Mouse (Mus musculus): ENCODE results near the gene Sox11. TPM values are rescaled to one million over a fixed set of nuclear protein-coding genes. Genes with fewer than 3 reads are reported as not detected.

Gene Sox11
- polyA plus RNA-seq, 1 experiment, result 0.13 TPM

DNA sequence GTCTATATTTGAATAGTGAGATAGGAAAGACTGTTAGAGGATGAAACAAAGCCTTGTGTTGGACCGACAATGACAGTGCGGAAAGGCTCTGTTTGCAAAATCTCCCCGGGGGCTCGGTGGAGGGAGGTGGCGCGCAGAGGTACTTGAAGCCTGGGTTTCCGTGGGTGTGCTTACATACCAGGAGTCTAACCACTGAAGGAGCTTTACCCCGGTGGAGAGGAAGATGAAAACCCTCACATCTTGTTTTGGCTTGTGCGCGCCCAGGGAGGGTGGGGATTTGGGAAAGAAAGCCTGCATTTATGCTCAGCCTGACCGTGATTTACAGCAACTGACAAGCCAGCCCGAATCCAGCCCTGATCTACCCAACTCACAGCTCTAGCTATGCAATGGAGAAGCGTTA lies 31.7 kb downstream of the Sox11 start:
- no peak for TF ChIP-seq CTCF (IDR thresholded peaks at IDR 0.05; ENCODE audit: extremely low read depth, insufficient read length, insufficient replicate concordance, low read depth, low read length)
- no peak for TF ChIP-seq POLR2A (IDR thresholded peaks at IDR 0.05; ENCODE audit: low read depth, low read length)
- WGBS, result 58% methylated on average over 13 of the region's 13 CpGs

DNA sequence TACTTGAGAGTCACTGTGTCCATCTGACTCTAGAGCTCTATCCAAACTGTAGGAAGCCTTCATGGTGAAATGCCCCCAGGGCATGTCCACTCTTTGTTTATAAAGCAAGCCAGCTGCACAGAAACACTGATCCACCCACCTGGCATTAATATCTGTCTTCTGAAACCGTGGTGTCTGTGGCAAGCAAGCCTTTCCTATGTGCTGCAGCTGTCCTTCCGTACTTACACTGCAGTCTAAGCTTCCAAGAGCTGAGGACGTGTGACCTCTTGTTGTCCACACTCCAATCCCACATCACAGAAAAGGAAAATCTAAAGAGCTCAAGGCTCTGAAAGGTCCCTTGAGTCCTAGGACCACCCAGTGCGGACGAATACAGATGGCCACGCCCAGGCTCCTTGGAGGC lies 32.4 kb downstream of the Sox11 start:
- WGBS, result 73% methylated on average over 6 of the region's 6 CpGs
- H3K36me3 ChIP-seq (ENCODE audit: control insufficient read depth, insufficient read depth, low read length), result no peaks in the 10 kb centered on the region

More for the DNA sequence above, 31.7 kb downstream of the Sox11 start:
- Histone ChIP-seq H3K4me3 (ENCODE audit: low read depth, low read length) (no peak overlapping the region), H3K4me1 (ENCODE audit: control insufficient read depth, insufficient read depth, insufficient read length, low read length) (no peaks in the 10 kb centered on the region), H3K36me3 (ENCODE audit: control insufficient read depth, insufficient read depth, low read length) (no peaks in the 10 kb centered on the region), H3K27ac (ENCODE audit: insufficient read depth, low read depth, low read length) (no peak overlapping the region), H3K27me3 (ENCODE audit: control insufficient read depth, insufficient read depth, low read length) (no peaks in the 10 kb centered on the region)

DNA sequence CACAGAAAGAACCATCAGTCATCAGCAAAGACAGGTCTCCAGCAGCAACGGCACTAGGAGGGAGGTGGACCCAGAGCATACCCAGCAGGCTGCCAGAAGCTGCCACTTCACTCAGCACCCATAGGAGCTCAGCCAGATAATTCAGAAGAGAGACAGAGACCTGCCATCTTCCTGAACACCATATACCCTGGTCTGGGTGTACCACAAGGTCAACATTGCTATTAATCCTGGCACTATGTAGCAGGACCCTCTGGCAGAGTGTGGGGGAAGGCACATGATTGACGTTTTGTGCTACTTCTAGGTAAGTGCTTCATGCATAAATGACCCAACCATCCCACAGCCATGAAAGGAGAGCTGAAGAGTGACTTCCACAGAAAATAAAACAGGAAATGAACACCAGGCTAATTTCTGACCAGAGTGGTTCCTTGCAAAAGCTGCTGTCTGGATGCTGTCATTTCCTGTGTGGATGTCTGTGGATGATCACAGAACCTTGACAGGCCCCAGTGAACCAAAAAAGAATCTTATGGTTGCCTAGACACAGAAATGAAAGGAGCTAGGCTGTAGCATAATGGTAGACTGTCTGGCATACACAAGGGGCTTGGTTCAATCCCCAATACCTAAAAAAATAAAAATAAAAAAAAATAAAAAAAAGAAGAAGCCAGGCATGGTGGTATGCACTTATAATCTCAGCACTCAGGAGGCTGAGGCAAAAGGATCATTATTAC lies 37.5 kb downstream of the Sox11 start:
- H3K4me3 ChIP-seq (ENCODE audit: low read depth, low read length), result no peak overlapping the region
- TF ChIP-seq CTCF (IDR thresholded peaks at IDR 0.05; ENCODE audit: extremely low read depth, insufficient read length, insufficient replicate concordance, low read depth, low read length) (no peak), POLR2A (IDR thresholded peaks at IDR 0.05; ENCODE audit: low read depth, low read length) (no peak)
- 35% methylated on average over 2 of the region's 2 CpGs for WGBS
- no peaks in the 10 kb centered on the region for H3K27me3 ChIP-seq (ENCODE audit: control insufficient read depth, insufficient read depth, low read length)
- H3K27ac ChIP-seq (ENCODE audit: insufficient read depth, low read depth, low read length), result no peak overlapping the region
- H3K4me1 ChIP-seq (ENCODE audit: control insufficient read depth, insufficient read depth, insufficient read length, low read length), result no peaks in the 10 kb centered on the region
- H3K36me3 ChIP-seq (ENCODE audit: control insufficient read depth, insufficient read depth, low read length), result no peaks in the 10 kb centered on the region

More for the DNA sequence above, 32.4 kb downstream of the Sox11 start:
- Histone ChIP-seq H3K27ac (ENCODE audit: insufficient read depth, low read depth, low read length) (no peak overlapping the region), H3K4me3 (ENCODE audit: low read depth, low read length) (no peak overlapping the region), H3K4me1 (ENCODE audit: control insufficient read depth, insufficient read depth, insufficient read length, low read length) (no peaks in the 10 kb centered on the region), H3K27me3 (ENCODE audit: control insufficient read depth, insufficient read depth, low read length) (no peaks in the 10 kb centered on the region)
- TF ChIP-seq CTCF (IDR thresholded peaks at IDR 0.05; ENCODE audit: extremely low read depth, insufficient read length, insufficient replicate concordance, low read depth, low read length) (no peak), POLR2A (IDR thresholded peaks at IDR 0.05; ENCODE audit: low read depth, low read length) (no peak)

DNA sequence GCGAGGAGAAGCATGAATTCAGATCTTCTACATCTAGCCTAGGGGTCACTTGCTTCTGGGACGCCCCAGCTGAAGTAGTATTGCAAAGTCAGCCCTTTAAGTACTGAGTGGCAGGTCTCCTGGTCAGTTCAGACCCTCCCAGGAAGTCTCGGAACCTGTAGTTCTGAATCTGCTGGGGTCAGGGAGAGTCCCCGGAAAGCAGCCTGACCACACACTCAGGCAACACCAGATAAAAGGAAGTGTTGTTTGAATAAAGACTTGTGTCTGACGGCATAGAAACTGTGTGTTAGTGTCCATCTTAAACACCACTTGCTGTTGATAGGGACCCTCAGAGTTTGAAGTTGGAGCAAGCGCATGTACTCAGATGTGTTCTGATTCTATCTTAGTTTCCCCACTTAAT lies 39.2 kb downstream of the Sox11 start:
- WGBS, result 53% methylated on average over 6 of the region's 6 CpGs

DNA sequence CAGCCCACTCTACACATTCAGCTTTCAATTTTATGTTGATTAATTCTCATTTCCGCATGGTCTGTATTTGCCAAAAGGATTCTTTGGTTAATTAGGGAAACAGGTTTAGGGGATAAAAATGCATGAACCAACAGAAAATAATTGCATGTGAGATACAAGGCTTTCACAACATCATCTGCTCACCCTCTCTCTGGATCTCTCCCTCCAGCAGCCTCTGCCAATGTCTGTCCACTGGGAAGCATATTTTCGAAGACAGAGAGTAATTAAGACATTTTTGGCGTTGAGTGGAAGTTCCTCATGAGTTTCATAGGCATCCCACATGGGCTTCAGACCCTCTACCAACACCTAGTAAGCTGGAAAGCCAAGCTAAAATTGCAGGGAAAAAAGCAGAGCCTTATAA lies 43.7 kb downstream of the Sox11 start:
- no peak overlapping the region for H3K4me3 ChIP-seq (ENCODE audit: low read depth, low read length)
- TF ChIP-seq CTCF (IDR thresholded peaks at IDR 0.05; ENCODE audit: extremely low read depth, insufficient read length, insufficient replicate concordance, low read depth, low read length) (no peak), POLR2A (IDR thresholded peaks at IDR 0.05; ENCODE audit: low read depth, low read length) (no peak)
- no peaks in the 10 kb centered on the region for H3K4me1 ChIP-seq (ENCODE audit: control insufficient read depth, insufficient read depth, insufficient read length, low read length)
- H3K36me3 ChIP-seq (ENCODE audit: control insufficient read depth, insufficient read depth, low read length), result no peaks in the 10 kb centered on the region
- 77% methylated on average over 3 of the region's 3 CpGs for WGBS
- no peak overlapping the region for H3K27ac ChIP-seq (ENCODE audit: insufficient read depth, low read depth, low read length)
- H3K27me3 ChIP-seq (ENCODE audit: control insufficient read depth, insufficient read depth, low read length), result no peaks in the 10 kb centered on the region

More for the DNA sequence above, 39.2 kb downstream of the Sox11 start:
- Histone ChIP-seq H3K4me1 (ENCODE audit: control insufficient read depth, insufficient read depth, insufficient read length, low read length) (no peaks in the 10 kb centered on the region), H3K36me3 (ENCODE audit: control insufficient read depth, insufficient read depth, low read length) (no peaks in the 10 kb centered on the region), H3K4me3 (ENCODE audit: low read depth, low read length) (no peak overlapping the region), H3K27ac (ENCODE audit: insufficient read depth, low read depth, low read length) (no peak overlapping the region), H3K27me3 (ENCODE audit: control insufficient read depth, insufficient read depth, low read length) (no peaks in the 10 kb centered on the region)
- TF ChIP-seq POLR2A (IDR thresholded peaks at IDR 0.05; ENCODE audit: low read depth, low read length), result no peak
- TF ChIP-seq CTCF (IDR thresholded peaks at IDR 0.05; ENCODE audit: extremely low read depth, insufficient read length, insufficient replicate concordance, low read depth, low read length), result no peak

DNA sequence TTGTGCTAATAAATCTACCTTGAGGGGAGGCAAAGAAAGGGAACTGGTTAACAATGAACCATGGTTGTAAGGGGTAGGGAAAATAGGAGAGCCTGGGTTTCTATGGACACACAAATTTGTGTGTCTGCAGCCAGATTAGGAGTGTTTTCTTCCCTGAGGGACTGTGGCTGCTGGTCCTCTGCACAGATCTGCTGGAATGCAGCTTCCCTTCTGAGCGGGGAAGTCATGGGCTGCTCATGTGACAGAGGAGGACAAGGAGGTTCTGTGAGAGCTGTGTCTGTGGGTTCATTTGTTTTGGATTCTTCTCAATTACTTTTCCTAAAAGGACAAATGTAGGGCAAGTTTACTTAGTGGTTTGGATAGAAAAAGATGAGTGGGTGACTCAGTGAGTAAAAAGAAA lies 48.2 kb downstream of the Sox11 start:
- H3K36me3 ChIP-seq (ENCODE audit: control insufficient read depth, insufficient read depth, low read length), result no peaks in the 10 kb centered on the region
- no peak overlapping the region for H3K27ac ChIP-seq (ENCODE audit: insufficient read depth, low read depth, low read length)
- H3K27me3 ChIP-seq (ENCODE audit: control insufficient read depth, insufficient read depth, low read length), result no peaks in the 10 kb centered on the region
- H3K4me1 ChIP-seq (ENCODE audit: control insufficient read depth, insufficient read depth, insufficient read length, low read length), result no peaks in the 10 kb centered on the region
- no peak for TF ChIP-seq CTCF (IDR thresholded peaks at IDR 0.05; ENCODE audit: extremely low read depth, insufficient read length, insufficient replicate concordance, low read depth, low read length)
- TF ChIP-seq POLR2A (IDR thresholded peaks at IDR 0.05; ENCODE audit: low read depth, low read length), result no peak
- H3K4me3 ChIP-seq (ENCODE audit: low read depth, low read length), result no peak overlapping the region
- 32% methylated on average over 1 of the region's 1 CpGs for WGBS

DNA sequence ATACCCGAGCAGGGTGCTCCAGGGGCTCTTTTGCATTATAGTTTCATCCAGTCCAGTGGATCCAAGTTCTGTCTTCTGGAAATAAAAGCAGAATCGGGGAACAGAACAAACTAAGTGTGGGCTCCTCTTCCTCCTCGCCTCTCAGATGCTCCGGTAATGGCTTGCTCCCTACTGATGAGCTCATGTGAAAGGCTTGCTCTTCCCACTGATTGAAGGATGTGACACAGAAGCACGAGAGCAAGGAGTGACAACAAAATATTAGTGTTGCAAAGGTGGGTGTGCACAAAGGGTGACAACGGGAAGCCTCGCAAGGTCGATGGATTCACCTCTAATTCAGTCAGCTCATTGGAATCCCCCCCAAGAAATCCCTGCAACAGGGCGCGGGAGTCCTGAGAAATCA lies 48.6 kb downstream of the Sox11 start:
- H3K27ac ChIP-seq (ENCODE audit: insufficient read depth, low read depth, low read length), result no peak overlapping the region
- no peaks in the 10 kb centered on the region for H3K36me3 ChIP-seq (ENCODE audit: control insufficient read depth, insufficient read depth, low read length)
- no peak overlapping the region for H3K4me3 ChIP-seq (ENCODE audit: low read depth, low read length)
- 37% methylated on average over 10 of the region's 10 CpGs for WGBS
- no peaks in the 10 kb centered on the region for H3K27me3 ChIP-seq (ENCODE audit: control insufficient read depth, insufficient read depth, low read length)
- H3K4me1 ChIP-seq (ENCODE audit: control insufficient read depth, insufficient read depth, insufficient read length, low read length), result no peaks in the 10 kb centered on the region
- TF ChIP-seq CTCF (IDR thresholded peaks at IDR 0.05; ENCODE audit: extremely low read depth, insufficient read length, insufficient replicate concordance, low read depth, low read length) (no peak), POLR2A (IDR thresholded peaks at IDR 0.05; ENCODE audit: low read depth, low read length) (no peak)

Data from small intestine, adult 2 months (tissue).